Mouse (Mus musculus) midbrain, embryonic 14.5 days (tissue): ENCODE data around the gene Cpne2. TPM values are rescaled to one million over a fixed set of nuclear protein-coding genes. Genes with fewer than 3 reads are reported as not detected.

Experiments used
- ATAC-seq: fragments of 200-750 bp; cut with Nextera tagmentation; 2 replicates; pipeline ENCODE4 v1.8.0; 2017; ENCODE audit warnings: moderate number of reproducible peaks, moderate library complexity; ENCODE audit not compliant: low FRiP score, low TSS enrichment
- DNase-seq: peaks from one replicate; pipeline ENCODE4 v3.0.0-alpha.2; 2015
- H3K27ac ChIP-seq: fragments of 300-500 bp; sonication (generic); replicated peaks from 2 replicates; pipeline ENCODE4 v1.5.1; 2014; ENCODE audit warnings: mild to moderate bottlenecking, low read depth, low read length, moderate library complexity
- H3K27me3 ChIP-seq: fragments of 300-500 bp; sonication (generic); 2 replicates; pipeline ENCODE4 v1.6.1; 2014; ENCODE audit warnings: low read length, control low read depth, mixed read lengths; ENCODE audit not compliant: control insufficient read depth, insufficient read depth
- H3K36me3 ChIP-seq: fragments of 300-500 bp; sonication (generic); 2 replicates; pipeline ENCODE4 v1.6.1; 2014; ENCODE audit warnings: low read length, control low read depth; ENCODE audit not compliant: control insufficient read depth, insufficient read depth
- H3K4me1 ChIP-seq: fragments of 300-500 bp; sonication (generic); 2 replicates; pipeline ENCODE4 v1.6.1; 2014; ENCODE audit warnings: mild to moderate bottlenecking, antibody characterized with exemption, low read length, control low read depth; ENCODE audit not compliant: control insufficient read depth, insufficient read depth
- H3K4me2 ChIP-seq: fragments of 300-500 bp; sonication (generic); 2 replicates; pipeline ENCODE4 v1.6.1; 2014; ENCODE audit warnings: mild to moderate bottlenecking, low read length, moderate library complexity
- H3K4me3 ChIP-seq: fragments of 300-500 bp; sonication (generic); replicated peaks from 2 replicates; pipeline ENCODE4 v1.5.1; 2014; ENCODE audit warnings: low read depth, low read length
- H3K9ac ChIP-seq: fragments of 300-500 bp; sonication (generic); replicated peaks from 2 replicates; pipeline ENCODE4 v1.6.1; 2014; ENCODE audit warnings: mild to moderate bottlenecking, low read length, moderate library complexity
- H3K9me3 ChIP-seq: fragments of 300-500 bp; sonication (generic); 2 replicates; pipeline ENCODE4 v1.6.1; 2016; ENCODE audit warnings: low read length, control low read depth, mixed read lengths; ENCODE audit not compliant: control insufficient read depth
- WGBS: fragments of 180-500 bp; shearing (Covaris S2); extraction: QIAGEN DNeasy Blood & Tissue Kit; methylation state at CpG from one replicate; pipeline ENCODE4 v1.1.7; 2014; 5-methylcytosine and 5-hydroxymethylcytosine counted together
- polyA plus RNA-seq: library from polyadenylated mRNA; unstranded; fragments of >200 nt; fragmentation: Nextera tagmentation; extraction: Ambion mirVana; gene quantifications from 2 replicates; pipeline ENCODE4 v1.2.1, GENCODE M21; 2014

Cpne2 gene
- polyA plus RNA-seq, 1 experiment from 2014 or later: 11.5 TPM

DNA sequence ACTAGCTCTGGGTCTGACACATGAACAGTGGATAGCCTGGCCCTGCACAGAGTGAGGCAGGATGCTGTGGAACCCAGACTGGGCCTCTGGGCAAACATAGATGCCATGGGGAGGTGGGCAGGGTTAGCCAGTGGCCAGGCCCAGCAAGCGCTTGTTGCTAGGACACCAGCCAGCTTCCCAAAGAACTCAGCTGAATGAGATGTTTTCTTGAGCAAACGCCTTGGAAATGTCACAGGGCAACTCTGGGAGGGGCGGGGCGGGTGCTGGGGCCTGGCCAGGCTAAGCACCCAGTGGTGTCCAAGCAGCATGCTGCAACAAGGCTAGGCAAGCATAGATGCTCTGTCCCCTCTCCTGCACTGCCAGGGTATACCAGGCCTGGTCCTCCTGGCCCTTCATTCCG, 28.5 kb downstream of the Cpne2 start:
- 7% methylated on average over 5 of the region's 5 CpGs for WGBS
- no peaks in the 10 kb centered on the region for H3K27me3 ChIP-seq
- no peaks in the 10 kb centered on the region for H3K9me3 ChIP-seq
- H3K4me1 ChIP-seq: peaks cover 18% of the 10 kb centered on the region
- no peak overlapping the region for H3K4me2 ChIP-seq
- no peak overlapping the region for H3K9ac ChIP-seq
- no peak overlapping the region for H3K27ac ChIP-seq
- ATAC-seq (peak; percentile 69; the same call in 1 of the 2 replicates), DNase-seq (peak; percentile 70)
- no peaks in the 10 kb centered on the region for H3K36me3 ChIP-seq
- H3K4me3 ChIP-seq: no peak overlapping the region

- ATAC-seq (no peak), DNase-seq (no peak)
- H3K4me3 ChIP-seq: no peak overlapping the region
- no peak overlapping the region for H3K4me2 ChIP-seq
- H3K27me3 ChIP-seq: no peaks in the 10 kb centered on the region
- H3K9ac ChIP-seq: no peak overlapping the region
- no peaks in the 10 kb centered on the region for H3K36me3 ChIP-seq
- no peaks in the 10 kb centered on the region for H3K9me3 ChIP-seq
- no peak overlapping the region for H3K27ac ChIP-seq
- peaks cover 42% of the 10 kb centered on the region for H3K4me1 ChIP-seq
These were observed 31.6 kb downstream of the Cpne2 start for GRCm38 (mm10) chr8:94564421-94564820.

GRCm38 (mm10) chr8:94566033-94566432, 33.2 kb downstream of the Cpne2 start:
- DNase-seq (peak; percentile 25), ATAC-seq (no peak)
- no peaks in the 10 kb centered on the region for H3K27me3 ChIP-seq
- H3K4me3 ChIP-seq: no peak overlapping the region
- 0 out of 2 replicates have a peak overlapping the region, but pooled peaks have one; percentile 1 for H3K9ac ChIP-seq
- peaks cover 38% of the 10 kb centered on the region for H3K4me1 ChIP-seq
- H3K9me3 ChIP-seq: no peaks in the 10 kb centered on the region
- H3K27ac ChIP-seq: peak overlapping the region; percentile 88
- 71% methylated on average over 6 of the region's 6 CpGs for WGBS
- no peaks in the 10 kb centered on the region for H3K36me3 ChIP-seq
- H3K4me2 ChIP-seq: no peak overlapping the region

- no peaks in the 10 kb centered on the region for H3K9me3 ChIP-seq
- DNase-seq: peak; percentile 62
- ATAC-seq: peak; percentile 31; the same call in 1 of the 2 replicates
- H3K4me2 ChIP-seq: peak overlapping the region; percentile 47
- H3K27me3 ChIP-seq: no peaks in the 10 kb centered on the region
- WGBS: 41% methylated on average over 15 of the region's 15 CpGs
- H3K4me3 ChIP-seq: no peak overlapping the region
- H3K27ac ChIP-seq: peak overlapping the region; percentile 88
- no peaks in the 10 kb centered on the region for H3K36me3 ChIP-seq
- H3K4me1 ChIP-seq: peaks cover 34% of the 10 kb centered on the region
- 0 out of 2 replicates have a peak overlapping the region, but pooled peaks have one; percentile 1 for H3K9ac ChIP-seq
These were observed 33.8 kb downstream of the Cpne2 start for GRCm38 (mm10) chr8:94566446-94567158.

DNA sequence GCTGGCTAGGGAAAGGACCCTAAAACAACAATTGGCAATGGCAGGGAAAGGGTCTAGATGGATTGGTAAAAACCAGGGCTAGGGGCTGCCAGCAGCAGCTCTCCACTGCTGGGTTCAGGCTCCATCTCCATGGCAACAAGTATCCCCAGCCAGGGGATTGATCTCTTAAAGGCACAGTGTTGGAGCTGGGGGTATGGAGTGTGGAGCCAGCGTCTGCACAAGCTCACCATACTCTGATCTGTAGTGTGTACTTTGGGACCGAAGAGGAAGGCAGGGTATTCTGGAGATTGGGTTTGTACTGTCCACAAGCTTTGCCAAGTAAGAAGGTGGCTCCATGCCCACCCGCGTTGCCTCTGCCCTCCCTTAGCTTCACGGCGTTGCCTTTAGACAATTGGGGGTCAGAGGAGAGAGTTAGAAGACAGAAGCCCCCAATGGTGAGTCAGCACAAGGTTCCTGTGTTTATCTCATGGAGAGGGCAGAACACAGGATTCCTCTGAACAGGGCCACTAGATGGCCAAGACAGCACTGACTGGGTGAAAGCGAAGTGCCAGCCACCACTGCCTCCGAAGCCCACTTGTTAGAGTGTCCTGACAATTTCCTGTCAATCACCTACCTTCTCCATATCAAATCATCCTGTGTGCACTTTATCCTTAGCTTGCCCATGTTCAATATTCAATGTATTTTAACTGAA, 34.5 kb downstream of the Cpne2 start:
- Histone ChIP-seq H3K9ac (no peak overlapping the region; the same call in 1 of the 2 replicates), H3K4me1 (peaks cover 33% of the 10 kb centered on the region), H3K9me3 (no peaks in the 10 kb centered on the region), H3K4me3 (no peak overlapping the region), H3K4me2 (peak overlapping the region; percentile 47), H3K27ac (peak overlapping the region; percentile 88), H3K36me3 (no peaks in the 10 kb centered on the region), H3K27me3 (no peaks in the 10 kb centered on the region)
- ATAC-seq (peak; percentile 89), DNase-seq (peak; percentile 88)
- 27% methylated on average over 8 of the region's 8 CpGs for WGBS

- H3K27me3 ChIP-seq: no peaks in the 10 kb centered on the region
- H3K4me1 ChIP-seq: peaks cover 33% of the 10 kb centered on the region
- no peak overlapping the region for H3K4me2 ChIP-seq
- no peak overlapping the region for H3K9ac ChIP-seq
- WGBS: 93% methylated on average over 8 of the region's 8 CpGs
- no peak overlapping the region for H3K27ac ChIP-seq
- H3K4me3 ChIP-seq: no peak overlapping the region
- DNase-seq (no peak), ATAC-seq (no peak)
- H3K9me3 ChIP-seq: no peaks in the 10 kb centered on the region
- H3K36me3 ChIP-seq: peaks cover 6% of the 10 kb centered on the region; the same call in 1 of the 2 replicates
These were observed 35.3 kb downstream of the Cpne2 start for GRCm38 (mm10) chr8:94568098-94568497.

DNA sequence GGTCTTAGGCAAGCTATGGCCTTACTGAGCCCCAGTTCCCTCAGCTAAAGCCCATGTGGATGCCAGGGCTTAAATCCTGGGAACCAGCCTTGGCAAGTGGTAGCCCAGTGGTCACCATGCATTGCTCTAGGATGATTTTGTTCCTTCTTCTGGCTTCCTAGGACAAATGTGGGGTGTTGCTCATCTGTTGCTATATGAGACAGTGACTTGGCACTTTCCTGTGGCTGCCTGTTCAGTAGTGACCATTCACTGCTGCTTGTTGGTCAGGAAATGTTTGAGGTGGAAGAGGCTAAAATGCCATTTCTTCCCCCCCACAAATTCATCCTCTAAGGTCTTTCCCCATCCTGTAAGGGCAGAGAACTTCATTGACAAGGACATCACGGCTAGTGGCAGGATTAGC, 36.6 kb downstream of the Cpne2 start:
- H3K4me2 ChIP-seq: no peak overlapping the region
- ATAC-seq (no peak), DNase-seq (no peak)
- peak overlapping the region; percentile 20; the same call in 1 of the 2 replicates for H3K27ac ChIP-seq
- H3K9me3 ChIP-seq: no peaks in the 10 kb centered on the region
- H3K4me1 ChIP-seq: peaks cover 33% of the 10 kb centered on the region
- peaks cover 18% of the 10 kb centered on the region for H3K36me3 ChIP-seq
- no peaks in the 10 kb centered on the region for H3K27me3 ChIP-seq
- no peak overlapping the region for H3K4me3 ChIP-seq
- no peak overlapping the region for H3K9ac ChIP-seq
- WGBS: 36% methylated on average over 1 of the region's 1 CpGs

DNA sequence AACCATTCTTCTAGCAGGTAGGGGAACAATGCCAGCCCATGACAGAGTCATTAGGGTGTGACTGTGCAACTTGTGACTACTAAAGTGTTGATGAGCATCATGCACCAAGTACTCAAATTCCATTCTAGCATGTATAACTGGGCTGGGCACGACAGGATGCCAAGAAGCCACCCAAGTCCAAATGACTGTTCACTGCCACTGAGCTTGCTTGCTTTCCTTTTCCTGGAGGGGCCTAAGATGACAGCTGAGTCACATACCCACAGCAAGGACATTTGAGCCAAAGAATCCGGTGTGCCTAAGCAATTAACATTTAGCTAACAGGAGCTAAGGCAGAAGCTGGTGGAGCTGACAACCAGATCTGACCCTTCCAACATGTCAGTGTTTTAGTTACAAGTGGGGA, 39.1 kb downstream of the Cpne2 start:
- Histone ChIP-seq H3K27ac (no peak overlapping the region), H3K9ac (no peak overlapping the region), H3K4me1 (peaks cover 17% of the 10 kb centered on the region), H3K4me3 (no peak overlapping the region), H3K9me3 (no peaks in the 10 kb centered on the region), H3K27me3 (no peaks in the 10 kb centered on the region), H3K4me2 (no peak overlapping the region), H3K36me3 (peaks cover 42% of the 10 kb centered on the region)
- WGBS: 83% methylated on average over 2 of the region's 2 CpGs
- ATAC-seq: no peak
- no peak for DNase-seq
